Mouse (Mus musculus) kidney, postnatal 0 days (tissue): ENCODE data around the gene Prelp. TPM values are rescaled to one million over a fixed set of nuclear protein-coding genes. Genes with fewer than 3 reads are reported as not detected.

Source experiments
- ATAC-seq: fragments of 200-750 bp; cut with Nextera tagmentation; replicated peaks from 2 replicates; pipeline ENCODE4 v1.8.0; 2017; ENCODE audit warnings: low read depth, moderate number of reproducible peaks, moderate TSS enrichment, moderate library complexity; ENCODE audit not compliant: low FRiP score
- DNase-seq: peaks from one replicate; pipeline ENCODE4 v3.0.0-alpha.2; 2016; ENCODE audit warnings: low spot score
- H3K27ac ChIP-seq: fragments of 300-500 bp; sonication (generic); 2 replicates; pipeline ENCODE4 v1.5.1; 2014; ENCODE audit warnings: mild to moderate bottlenecking
- H3K27me3 ChIP-seq: fragments of 300-500 bp; sonication (generic); 2 replicates; pipeline ENCODE4 v1.6.1; 2014; ENCODE audit warnings: low read length, mixed read lengths; ENCODE audit not compliant: insufficient read depth
- H3K36me3 ChIP-seq: fragments of 300-500 bp; sonication (generic); 2 replicates; pipeline ENCODE4 v1.6.1; 2014; ENCODE audit warnings: low read length, mixed read lengths; ENCODE audit not compliant: insufficient read depth
- H3K4me1 ChIP-seq: fragments of 300-500 bp; sonication (generic); replicated peaks from 2 replicates; pipeline ENCODE4 v1.6.1; 2014; ENCODE audit warnings: antibody characterized with exemption, low read length, mixed read lengths; ENCODE audit not compliant: insufficient read depth
- H3K4me2 ChIP-seq: fragments of 300-500 bp; sonication (generic); 2 replicates; pipeline ENCODE4 v1.6.1; 2014; ENCODE audit warnings: mild to moderate bottlenecking, low read length, moderate library complexity, mixed read lengths
- H3K4me3 ChIP-seq: fragments of 300-500 bp; sonication (generic); replicated peaks from 2 replicates; pipeline ENCODE4 v1.5.1; 2014; ENCODE audit warnings: low read depth, low read length
- H3K9ac ChIP-seq: fragments of 300-500 bp; sonication (generic); 2 replicates; pipeline ENCODE4 v1.6.1; 2014; ENCODE audit warnings: low read depth, low read length
- H3K9me3 ChIP-seq: fragments of 300-500 bp; sonication (generic); replicated peaks from 2 replicates; pipeline ENCODE4 v1.6.1; 2016; ENCODE audit warnings: low read length, inconsistent platforms, mixed read lengths
- CTCF ChIP-seq: IDR thresholded peaks from 2 replicates; pipeline ENCODE4 v1.5.1; 2016; ENCODE audit warnings: antibody characterized with exemption, low read depth, mild to moderate bottlenecking, moderate library complexity
- WGBS: fragments of 180-500 bp; shearing (Covaris S2); extraction: QIAGEN DNeasy Blood & Tissue Kit; methylation state at CpG from one replicate; pipeline ENCODE4 v1.1.7; 2014; 5-methylcytosine and 5-hydroxymethylcytosine counted together
- polyA plus RNA-seq: library from polyadenylated mRNA; unstranded; fragments of >200 nt; fragmentation: Nextera tagmentation; extraction: Ambion mirVana; gene quantifications from 2 replicates; pipeline ENCODE4 v1.2.1, GENCODE M21; 2015

Gene Prelp
- polyA plus RNA-seq, 1 experiment from 2014 or later = 2.2 TPM

DNA sequence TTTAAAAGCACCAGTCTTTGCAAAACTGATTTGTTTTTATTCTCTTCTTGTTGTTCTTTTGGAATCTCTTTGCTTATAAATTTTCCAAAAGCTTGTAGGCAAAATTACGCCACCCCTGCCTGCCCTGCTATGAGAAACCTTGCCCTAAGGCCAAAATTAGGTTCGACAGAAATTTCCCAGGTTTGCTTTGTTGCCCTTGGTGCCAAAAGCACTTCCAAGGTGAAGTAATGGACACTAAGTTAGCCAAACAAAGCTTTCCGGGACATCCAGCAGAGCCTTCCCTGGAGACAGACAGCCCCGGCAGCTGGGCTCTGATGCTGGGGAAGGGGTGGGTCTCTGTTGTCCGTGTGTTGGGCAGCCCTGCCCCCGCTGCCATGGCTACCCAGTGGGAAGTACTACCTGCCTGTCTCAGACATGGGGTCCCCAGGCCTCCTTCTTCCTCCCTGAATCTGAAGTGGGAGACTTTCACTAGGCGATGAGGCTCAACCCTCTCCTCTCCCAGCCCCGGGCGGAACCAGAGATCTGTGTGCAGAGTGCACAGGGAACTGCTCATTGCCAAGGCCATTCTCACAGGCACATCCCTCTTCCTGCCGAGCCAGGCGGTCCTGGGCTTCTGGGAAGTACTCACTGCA lies 3.6 kb downstream of the Prelp start:
- no peak for TF ChIP-seq CTCF
- Histone ChIP-seq H3K27ac (no peak overlapping the region), H3K9me3 (no peaks in the 10 kb centered on the region), H3K9ac (no peak overlapping the region), H3K4me3 (no peak overlapping the region), H3K27me3 (no peaks in the 10 kb centered on the region), H3K4me2 (peak overlapping the region; percentile 13; the same call in 1 of the 2 replicates), H3K36me3 (no peaks in the 10 kb centered on the region), H3K4me1 (peaks cover 13% of the 10 kb centered on the region; the same call in 1 of the 2 replicates)
- ATAC-seq (no peak), DNase-seq (no peak)
- WGBS = 32% methylated on average over 11 of the region's 11 CpGs

DNA sequence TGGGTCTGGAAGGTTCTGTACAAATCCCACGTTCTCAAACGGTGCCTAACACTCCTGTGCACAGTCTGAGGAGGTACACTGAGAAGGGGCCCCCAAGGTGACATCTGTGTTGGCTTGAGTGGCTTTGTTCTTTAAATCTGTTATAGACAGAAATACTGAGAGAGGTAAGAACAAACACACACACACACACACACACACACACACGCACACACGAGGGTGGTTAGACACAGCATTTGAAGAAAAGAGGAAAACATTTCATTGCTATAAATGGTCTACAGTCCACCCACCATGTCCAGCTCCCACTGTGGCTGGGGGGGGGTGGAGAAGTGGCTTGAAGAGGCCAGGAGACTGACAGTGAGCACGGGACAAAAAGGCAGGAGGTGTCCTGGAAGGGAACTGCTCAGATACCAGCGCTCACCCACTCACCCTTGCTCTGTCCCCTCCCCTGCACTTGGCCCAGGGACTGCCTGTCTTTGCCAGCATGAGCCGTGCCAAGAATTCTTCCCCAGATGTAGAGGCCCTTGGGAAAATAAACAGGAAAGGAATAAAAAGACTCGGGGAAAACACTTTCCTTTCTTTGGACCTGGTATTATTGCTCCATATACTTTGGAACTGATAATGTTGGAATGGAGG lies 5.4 kb downstream of the Prelp start:
- Histone ChIP-seq H3K4me2 (no peak overlapping the region), H3K4me3 (no peak overlapping the region), H3K9ac (no peak overlapping the region), H3K9me3 (no peaks in the 10 kb centered on the region), H3K36me3 (no peaks in the 10 kb centered on the region), H3K27me3 (no peaks in the 10 kb centered on the region), H3K27ac (no peak overlapping the region), H3K4me1 (peaks cover 7% of the 10 kb centered on the region; the same call in 1 of the 2 replicates)
- 39% methylated on average over 8 of the region's 8 CpGs for WGBS
- no peak for ATAC-seq
- no peak for TF ChIP-seq CTCF
- DNase-seq = peak; percentile 58

DNA sequence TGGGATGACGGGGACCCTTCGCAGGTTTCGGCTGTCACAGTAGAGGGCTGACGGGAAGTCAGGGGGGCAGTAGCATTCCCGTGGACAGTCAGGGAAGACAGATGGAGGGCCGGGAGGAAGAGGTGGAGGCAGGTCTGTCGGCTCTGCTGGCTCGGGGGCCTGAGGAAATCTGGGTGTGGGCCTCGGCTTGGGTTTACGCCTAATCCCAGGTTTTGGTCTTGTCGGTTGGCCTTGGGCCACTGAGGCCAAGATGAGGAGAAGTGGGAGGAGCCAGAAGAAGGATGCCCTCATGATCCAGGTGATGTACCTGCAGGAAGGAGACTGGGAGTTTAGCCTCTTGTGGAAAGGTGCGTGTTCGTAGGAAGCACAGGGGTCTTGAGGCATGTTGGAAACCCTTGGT lies 6.1 kb downstream of the Prelp start:
- H3K9me3 ChIP-seq = no peaks in the 10 kb centered on the region
- H3K4me2 ChIP-seq = no peak overlapping the region
- no peak for DNase-seq
- H3K36me3 ChIP-seq = no peaks in the 10 kb centered on the region
- no peak overlapping the region for H3K4me3 ChIP-seq
- peaks cover 7% of the 10 kb centered on the region; the same call in 1 of the 2 replicates for H3K4me1 ChIP-seq
- no peak overlapping the region for H3K9ac ChIP-seq
- no peak overlapping the region for H3K27ac ChIP-seq
- H3K27me3 ChIP-seq = no peaks in the 10 kb centered on the region
- TF ChIP-seq CTCF = no peak
- ATAC-seq = no peak
- 84% methylated on average over 13 of the region's 13 CpGs for WGBS

DNA sequence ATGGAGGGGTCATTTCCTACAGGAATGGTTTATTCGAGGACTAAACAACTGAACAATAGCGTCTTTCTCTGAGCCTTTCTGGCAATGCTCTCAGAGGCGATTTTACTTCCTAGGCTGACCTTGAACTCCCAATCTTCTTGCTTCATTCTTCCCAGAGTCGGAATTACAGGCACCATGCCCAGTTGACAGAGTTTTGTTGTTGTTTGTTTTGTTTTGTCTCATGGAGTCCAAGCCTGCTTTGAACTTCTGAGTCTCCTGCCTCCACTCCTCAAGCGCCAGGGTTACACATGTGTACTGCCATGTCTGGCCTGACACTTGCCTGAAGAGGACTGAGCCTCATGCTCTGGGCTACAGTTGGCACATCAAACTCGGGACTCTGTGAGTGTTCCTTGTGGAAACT lies 8.2 kb downstream of the Prelp start:
- WGBS = 76% methylated on average over 6 of the region's 6 CpGs
- Histone ChIP-seq H3K9ac (no peak overlapping the region), H3K36me3 (no peaks in the 10 kb centered on the region), H3K9me3 (no peaks in the 10 kb centered on the region), H3K27ac (no peak overlapping the region), H3K4me1 (peaks cover 16% of the 10 kb centered on the region), H3K4me2 (no peak overlapping the region), H3K27me3 (no peaks in the 10 kb centered on the region), H3K4me3 (no peak overlapping the region)
- DNase-seq (no peak), ATAC-seq (no peak)
- no peak for TF ChIP-seq CTCF

DNA sequence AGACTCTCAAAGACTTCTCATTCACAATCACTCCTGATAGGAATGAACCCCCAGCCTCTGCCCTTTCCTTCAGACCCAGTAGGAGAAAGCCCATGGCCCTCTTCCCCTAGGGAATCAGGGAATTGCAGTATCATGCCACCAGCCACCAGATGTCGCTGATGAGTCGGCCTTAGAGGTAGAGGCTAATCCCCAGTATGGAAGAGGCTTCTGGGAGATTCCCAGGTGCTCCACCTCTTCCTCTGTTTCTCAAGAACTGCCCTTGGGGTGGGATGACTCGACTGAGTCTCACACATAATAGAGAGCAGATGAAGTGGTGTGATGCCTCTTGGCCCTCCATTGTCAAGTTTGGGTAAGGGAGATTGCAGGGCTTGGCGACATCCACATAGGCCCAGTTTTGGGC lies 9.8 kb downstream of the Prelp start:
- H3K9ac ChIP-seq = no peak overlapping the region
- no peaks in the 10 kb centered on the region for H3K27me3 ChIP-seq
- 29% methylated on average over 4 of the region's 4 CpGs for WGBS
- no peak overlapping the region for H3K27ac ChIP-seq
- H3K36me3 ChIP-seq = no peaks in the 10 kb centered on the region
- peak; percentile 97 for TF ChIP-seq CTCF
- no peak for ATAC-seq
- peak; percentile 84 for DNase-seq
- peaks cover 12% of the 10 kb centered on the region for H3K4me1 ChIP-seq
- H3K4me3 ChIP-seq = no peak overlapping the region
- H3K4me2 ChIP-seq = no peak overlapping the region
- H3K9me3 ChIP-seq = no peaks in the 10 kb centered on the region

DNA sequence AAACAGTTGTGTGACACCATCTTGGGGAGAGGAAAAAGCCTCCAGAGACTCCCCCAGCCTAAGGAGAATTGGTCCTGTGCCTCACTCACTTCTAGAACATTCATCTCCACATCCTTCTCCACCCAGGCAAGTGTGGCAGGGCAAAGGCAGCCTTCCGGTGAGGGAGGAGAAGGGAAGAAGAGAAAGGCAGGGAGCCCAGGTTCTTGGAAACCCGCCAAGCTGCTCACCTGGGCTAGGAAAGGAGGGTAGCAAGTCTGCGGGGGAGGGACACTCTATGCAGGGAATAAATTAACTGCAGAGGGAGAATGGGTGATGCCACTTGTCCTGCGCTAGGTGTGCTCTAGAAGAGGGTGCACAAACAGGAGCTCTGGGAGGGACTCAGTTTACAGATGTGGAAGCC lies 10.2 kb downstream of the Prelp start:
- Histone ChIP-seq H3K9me3 (no peaks in the 10 kb centered on the region), H3K27ac (no peak overlapping the region), H3K4me3 (no peak overlapping the region), H3K4me2 (no peak overlapping the region), H3K9ac (no peak overlapping the region), H3K27me3 (no peaks in the 10 kb centered on the region), H3K36me3 (no peaks in the 10 kb centered on the region), H3K4me1 (peaks cover 12% of the 10 kb centered on the region)
- WGBS = 70% methylated on average over 4 of the region's 4 CpGs
- TF ChIP-seq CTCF = no peak
- DNase-seq (no peak), ATAC-seq (no peak)
